Mouse (Mus musculus) monocyte, adult 5-6 weeks (primary cell): ENCODE results near the gene Tmem178b. TPM values are rescaled to one million over a fixed set of nuclear protein-coding genes. Genes with fewer than 3 reads are reported as not detected.

ENCODE experiments used
- ATAC-seq: fragments of 153-309, 156-312 bp; replicated peaks from 2 replicates; pipeline ENCODE4 v1.8.0; 2017; ENCODE audit warnings: mild to moderate bottlenecking; ENCODE audit not compliant: low TSS enrichment, insufficient number of reproducible peaks, severe bottlenecking, poor library complexity, low FRiP score
- total RNA-seq: library from RNA; stranded (forward); fragments of 200-1000, 200-491, 200-594 nt; gene quantifications from 3 replicates; pipeline ENCODE4 v1.2.3, GENCODE M21; 2017

The Tmem178b gene
- total RNA-seq, 1 experiment from 2014 or later, result not detected

GRCm38 (mm10) chr6:40063438-40063837 is 190.4 kb downstream of the Tmem178b start:
- no peak for ATAC-seq

- ATAC-seq, result no peak
Observed at GRCm38 (mm10) chr6:40063899-40064298, 190.8 kb downstream of the Tmem178b start.

GRCm38 (mm10) chr6:40064342-40064741 is 191.3 kb downstream of the Tmem178b start:
- no peak for ATAC-seq

- no peak for ATAC-seq
Observed at GRCm38 (mm10) chr6:40068467-40068866, 195.4 kb downstream of the Tmem178b start.

GRCm38 (mm10) chr6:40071007-40071406 is 197.9 kb downstream of the Tmem178b start:
- no peak for ATAC-seq

- no peak for ATAC-seq
Observed at GRCm38 (mm10) chr6:40076089-40076488, 203.0 kb downstream of the Tmem178b start.

- ATAC-seq, result no peak
Observed at GRCm38 (mm10) chr6:40076670-40077313, 203.7 kb downstream of the Tmem178b start.

- ATAC-seq, result no peak
Observed at GRCm38 (mm10) chr6:40078353-40078752, 205.3 kb downstream of the Tmem178b start.

- ATAC-seq, result no peak
Observed at GRCm38 (mm10) chr6:40083726-40084125, 210.7 kb downstream of the Tmem178b start.

GRCm38 (mm10) chr6:40091250-40091651 is 218.2 kb downstream of the Tmem178b start:
- no peak for ATAC-seq

- ATAC-seq, result no peak
Observed at GRCm38 (mm10) chr6:40098498-40098897, 225.4 kb downstream of the Tmem178b start.

- ATAC-seq, result no peak
Observed at GRCm38 (mm10) chr6:40101785-40102184, 228.7 kb downstream of the Tmem178b start.

- no peak for ATAC-seq
Observed at GRCm38 (mm10) chr6:40102863-40103262, 229.8 kb downstream of the Tmem178b start.

GRCm38 (mm10) chr6:40110029-40110428 is 237.0 kb downstream of the Tmem178b start:
- no peak for ATAC-seq

- no peak for ATAC-seq
Observed at GRCm38 (mm10) chr6:40110729-40111128, 237.7 kb downstream of the Tmem178b start.

GRCm38 (mm10) chr6:40112488-40112887 is 239.4 kb downstream of the Tmem178b start:
- no peak for ATAC-seq

- no peak for ATAC-seq
Observed at GRCm38 (mm10) chr6:40116225-40116624, 243.2 kb downstream of the Tmem178b start.

- no peak for ATAC-seq
Observed at GRCm38 (mm10) chr6:40120176-40120575, 247.1 kb downstream of the Tmem178b start.

- no peak for ATAC-seq
Observed at GRCm38 (mm10) chr6:40121494-40121893, 248.4 kb downstream of the Tmem178b start.

- ATAC-seq, result no peak
Observed at GRCm38 (mm10) chr6:40123070-40123690, 250.1 kb downstream of the Tmem178b start.
